Mouse (Mus musculus) embryonic fibroblast, embryonic 13.5 days (primary cell): ENCODE data around the gene 1700030K09Rik. TPM values are rescaled to one million over a fixed set of nuclear protein-coding genes. Genes with fewer than 3 reads are reported as not detected.
A peak's percentile ranks its signal among the peaks of the same experiment; 100 is the strongest.

Source experiments
- H3K27ac ChIP-seq: 2 replicates; pipeline ENCODE4 v1.5.1; 2012; ENCODE audit warnings: low read length, control low read depth, inconsistent platforms; ENCODE audit not compliant: insufficient read depth
- H3K4me1 ChIP-seq: 2 replicates; pipeline ENCODE4 v1.6.1; 2011; ENCODE audit warnings: low read length; ENCODE audit not compliant: control insufficient read depth, insufficient read depth
- H3K4me3 ChIP-seq: 2 replicates; pipeline ENCODE4 v1.5.1; 2011; ENCODE audit warnings: mild to moderate bottlenecking, control low read depth, low read length; ENCODE audit not compliant: insufficient read depth
- CTCF ChIP-seq: IDR thresholded peaks from 2 replicates; pipeline ENCODE4 v1.5.1; 2011; ENCODE audit warnings: mild to moderate bottlenecking, control low read depth, low read length, moderate library complexity, borderline replicate concordance; ENCODE audit not compliant: insufficient read depth
- POLR2A ChIP-seq: IDR thresholded peaks from 2 replicates; pipeline ENCODE4 v1.6.1; 2011; ENCODE audit warnings: low read depth, mild to moderate bottlenecking, control low read depth, low read length, moderate library complexity
- polyA plus RNA-seq: library from polyadenylated mRNA; stranded (reverse); fragments of >200 nt; gene quantifications from 2 replicates; pipeline ENCODE4 v1.2.4, GENCODE M21; 2011; ENCODE audit warnings: low read depth; ENCODE audit not compliant: missing spikeins, insufficient read length

1700030K09Rik gene
- polyA plus RNA-seq, 1 experiment = 6.6 TPM

DNA sequence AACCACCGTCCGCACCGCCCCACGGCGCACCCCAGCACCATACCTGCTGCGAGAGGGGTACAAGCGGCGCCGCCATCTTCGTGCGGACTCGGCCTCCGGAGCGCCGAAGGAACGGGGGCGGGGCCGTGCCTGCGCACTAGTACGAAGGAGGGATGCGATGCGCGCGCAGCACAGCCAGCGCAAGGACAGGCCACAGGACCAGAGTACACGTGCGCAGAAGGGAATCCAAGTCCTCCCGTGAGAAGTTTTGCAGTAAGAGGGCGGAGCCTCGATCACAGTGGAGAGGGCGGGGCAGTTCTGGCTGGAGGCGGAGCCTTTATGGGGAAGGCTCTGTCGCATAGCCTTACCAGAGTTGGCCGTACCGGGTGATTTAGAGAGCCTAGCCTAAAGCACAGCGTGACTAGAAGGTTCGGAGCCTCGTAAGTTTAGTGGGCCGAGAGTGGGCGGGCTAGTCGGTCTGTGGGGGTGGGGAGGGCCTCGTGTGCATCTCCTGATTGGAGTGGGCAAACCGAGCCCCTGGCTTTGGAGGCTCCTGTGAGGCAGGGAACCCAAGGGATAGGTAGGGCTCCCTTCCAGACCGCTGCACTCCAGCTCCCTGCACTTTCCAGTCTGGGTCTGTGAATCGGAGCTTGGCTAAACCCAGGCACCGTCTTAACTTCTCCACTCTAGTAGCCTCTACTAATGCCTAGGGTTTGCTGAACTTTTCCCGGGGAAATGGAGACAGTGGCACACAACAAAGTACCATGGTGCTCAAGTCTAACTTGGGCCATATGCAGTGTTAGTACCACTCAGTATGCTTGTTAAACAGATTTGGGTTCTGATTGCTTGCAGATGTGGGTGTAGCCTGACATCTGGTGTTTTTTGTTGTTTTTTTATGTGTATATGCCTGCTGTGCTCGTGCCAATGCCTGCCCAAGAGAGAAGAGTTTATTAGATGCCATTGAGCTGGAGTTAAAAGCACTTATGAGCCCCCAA is 22.0 kb upstream of the 1700030K09Rik start, which contains the start of gene Eps15l1:
TSS of gene Eps15l1 (minus strand) at position 99 of the 974 bp plus-strand sequence.
- peaks cover 4% of the 10 kb centered on the region for H3K4me1 ChIP-seq
- TF ChIP-seq CTCF = no peak
- peak; percentile 86 for TF ChIP-seq POLR2A
- H3K4me3 ChIP-seq = peak within 1 kb of the TSS; percentile 94
- H3K27ac ChIP-seq = peak within 1 kb of the TSS; percentile 57

DNA sequence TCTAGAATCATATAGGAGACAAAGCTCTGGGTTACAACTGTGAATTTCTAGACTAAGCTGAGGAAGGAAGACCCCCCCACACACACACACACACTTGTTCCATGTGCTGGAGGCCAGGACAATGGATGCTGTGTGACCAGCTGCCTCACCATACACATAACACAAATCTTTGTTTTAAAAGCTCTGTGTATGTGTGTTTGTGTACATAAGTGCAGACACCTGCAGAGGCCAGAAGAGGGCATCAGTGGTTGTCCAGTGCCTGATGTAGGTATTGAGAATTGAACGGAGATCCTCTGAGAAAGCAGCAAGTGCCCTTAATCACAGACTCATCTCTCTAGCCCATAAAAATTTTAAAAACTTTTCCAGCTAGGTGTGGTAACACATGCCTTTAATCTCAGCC is 20.8 kb upstream of the 1700030K09Rik start:
- H3K4me1 ChIP-seq = peaks cover 4% of the 10 kb centered on the region; the same call in 1 of the 2 replicates
- no peak overlapping the region for H3K27ac ChIP-seq
- H3K4me3 ChIP-seq = no peak overlapping the region
- TF ChIP-seq CTCF (no peak), POLR2A (no peak)

DNA sequence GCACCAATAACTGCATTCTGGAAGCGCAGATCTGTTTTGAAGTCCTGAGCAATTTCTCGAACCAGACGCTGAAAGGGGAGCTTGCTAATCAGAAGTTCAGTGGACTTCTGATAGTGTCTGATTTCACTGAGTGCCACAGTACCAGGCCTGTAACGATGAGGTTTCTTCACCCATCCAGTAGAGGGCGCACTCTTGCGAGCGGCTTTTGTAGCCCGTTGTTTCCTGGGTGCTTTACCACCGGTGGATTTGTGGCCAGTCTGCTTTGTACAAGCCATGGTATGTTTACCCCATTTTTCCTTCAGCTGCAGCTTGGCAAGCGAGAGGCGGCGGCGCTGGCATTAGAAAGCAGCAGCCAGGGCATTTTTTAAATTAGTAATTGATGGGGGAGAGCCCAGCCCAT is 14.0 kb upstream of the 1700030K09Rik start:
- Histone ChIP-seq H3K4me3 (no peak overlapping the region), H3K4me1 (no peaks in the 10 kb centered on the region), H3K27ac (no peak overlapping the region)
- no peak for TF ChIP-seq POLR2A
- TF ChIP-seq CTCF = no peak; the same call in 1 of the 2 replicates

DNA sequence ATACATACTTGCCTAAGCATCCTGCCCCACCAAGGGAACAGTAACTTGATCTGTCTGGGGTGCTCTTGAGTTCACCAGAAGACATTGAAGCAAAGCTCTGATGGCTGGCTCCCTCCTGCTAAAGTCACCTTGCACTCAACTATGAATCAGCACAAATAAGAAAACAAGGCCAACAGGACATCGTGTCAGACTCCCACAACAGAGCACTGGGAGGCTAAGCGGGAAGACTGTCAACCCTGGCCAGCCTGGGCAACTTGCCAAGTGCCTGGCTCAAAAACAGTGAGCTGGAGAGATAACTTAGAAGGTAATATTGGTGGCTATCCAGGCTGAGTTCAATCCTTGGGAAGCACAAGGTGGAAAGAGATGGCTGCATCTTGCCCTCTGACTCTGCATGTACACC is 8.7 kb upstream of the 1700030K09Rik start:
- no peak overlapping the region for H3K27ac ChIP-seq
- TF ChIP-seq CTCF (no peak), POLR2A (no peak)
- H3K4me3 ChIP-seq = no peak overlapping the region
- no peaks in the 10 kb centered on the region for H3K4me1 ChIP-seq

DNA sequence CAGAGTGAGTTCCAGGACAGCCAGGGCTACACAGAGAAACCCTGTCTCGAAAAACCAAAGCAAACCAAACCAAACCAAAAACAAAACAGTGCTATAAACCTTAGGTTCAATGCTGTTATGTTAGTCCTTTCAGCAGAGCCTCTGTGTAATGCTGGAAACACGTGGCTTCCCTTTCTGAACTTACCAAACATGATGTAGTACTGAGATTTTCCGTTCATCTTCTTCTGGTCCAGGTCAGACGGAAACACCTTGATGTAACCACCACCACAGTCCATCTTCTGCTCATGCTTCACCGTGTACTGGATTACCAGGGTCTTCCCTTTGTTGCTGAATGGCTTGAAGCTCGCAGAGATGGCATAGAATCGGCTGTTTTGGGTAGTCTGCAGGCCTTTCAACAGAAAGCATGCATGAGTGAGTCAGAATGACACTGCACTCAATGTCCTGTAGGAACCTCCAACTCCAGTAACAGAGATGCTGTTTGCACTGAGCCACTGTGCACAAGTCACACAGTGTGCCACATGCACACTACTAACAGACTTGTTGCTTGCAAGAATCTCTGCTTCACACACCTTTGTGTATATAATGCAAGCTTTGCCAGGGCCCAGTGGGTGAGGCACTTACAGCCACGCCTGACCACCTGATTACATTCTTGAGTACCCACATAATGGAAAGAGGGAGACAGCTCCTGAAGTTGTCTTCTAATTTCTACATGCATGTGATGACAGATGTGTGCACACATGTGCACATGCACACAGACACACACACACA is 5.2 kb upstream of the 1700030K09Rik start:
- no peak overlapping the region for H3K4me3 ChIP-seq
- H3K27ac ChIP-seq = no peak overlapping the region
- no peaks in the 10 kb centered on the region for H3K4me1 ChIP-seq
- TF ChIP-seq POLR2A (no peak), CTCF (no peak)

DNA sequence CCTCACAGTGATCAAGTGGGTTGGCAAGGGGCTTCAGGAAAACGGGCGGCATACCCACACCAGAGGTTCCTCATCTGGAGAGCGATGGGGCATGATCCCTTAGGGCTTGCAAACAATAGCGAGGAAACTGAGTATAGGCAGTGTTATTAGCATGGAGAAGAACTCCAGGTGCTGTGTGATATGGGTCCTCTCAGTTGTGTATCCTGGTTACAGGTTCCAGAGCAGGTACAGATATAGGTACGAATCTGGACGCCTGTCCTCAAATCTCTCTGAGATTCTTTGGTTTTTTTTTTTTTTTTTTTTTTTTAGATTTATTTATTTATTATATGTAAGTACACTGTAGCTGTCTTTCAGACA is 292 bp downstream of the 1700030K09Rik start:
- no peak for TF ChIP-seq CTCF
- no peak for TF ChIP-seq POLR2A
- Histone ChIP-seq H3K4me3 (peak overlapping the region; percentile 56), H3K4me1 (no peaks in the 10 kb centered on the region), H3K27ac (no peak overlapping the region)

DNA sequence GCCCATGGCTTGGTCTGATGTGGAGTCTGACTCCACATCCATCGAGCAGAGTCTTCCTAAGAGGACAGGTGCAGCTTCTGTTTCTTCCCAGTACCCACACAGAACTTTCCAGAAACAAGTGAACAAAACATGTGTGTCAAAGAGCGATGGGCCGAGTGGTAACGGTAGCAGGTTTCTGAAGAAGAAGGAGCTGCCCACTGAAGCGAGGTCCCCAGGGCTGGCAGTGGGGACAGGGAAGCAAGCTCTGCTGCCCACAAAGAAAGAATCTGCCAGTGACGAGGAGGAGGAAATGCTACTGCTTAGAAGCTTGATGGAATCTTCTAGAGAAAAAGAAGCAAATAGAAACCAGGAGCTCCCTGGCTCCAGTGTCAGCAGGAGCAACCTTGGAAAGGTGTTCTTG is 1.4 kb downstream of the 1700030K09Rik start:
- H3K4me3 ChIP-seq = no peak overlapping the region
- H3K27ac ChIP-seq = no peak overlapping the region
- TF ChIP-seq POLR2A = no peak
- no peak for TF ChIP-seq CTCF
- no peaks in the 10 kb centered on the region for H3K4me1 ChIP-seq

DNA sequence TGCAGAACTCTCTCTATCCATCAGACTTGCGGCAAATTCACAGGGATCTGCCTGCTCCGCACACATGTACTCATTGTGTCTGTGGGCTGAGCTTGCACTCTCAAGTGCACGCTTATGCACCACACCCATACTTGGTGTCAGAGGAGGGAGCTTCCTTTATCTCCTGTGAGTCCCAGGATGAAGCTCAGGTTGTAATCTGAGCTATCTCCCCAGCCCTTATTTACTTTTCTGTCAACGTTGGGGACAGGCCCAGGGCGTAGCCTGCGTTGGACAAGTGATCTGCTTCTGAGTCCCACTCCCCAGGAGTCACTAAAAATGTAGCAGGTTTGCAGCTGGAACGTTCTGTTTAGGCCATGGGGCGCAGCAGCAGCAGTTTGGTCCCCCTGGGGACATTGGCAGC is 7.8 kb downstream of the 1700030K09Rik start:
- H3K27ac ChIP-seq = no peak overlapping the region
- no peak for TF ChIP-seq CTCF
- TF ChIP-seq POLR2A = no peak
- H3K4me3 ChIP-seq = no peak overlapping the region
- no peaks in the 10 kb centered on the region for H3K4me1 ChIP-seq

DNA sequence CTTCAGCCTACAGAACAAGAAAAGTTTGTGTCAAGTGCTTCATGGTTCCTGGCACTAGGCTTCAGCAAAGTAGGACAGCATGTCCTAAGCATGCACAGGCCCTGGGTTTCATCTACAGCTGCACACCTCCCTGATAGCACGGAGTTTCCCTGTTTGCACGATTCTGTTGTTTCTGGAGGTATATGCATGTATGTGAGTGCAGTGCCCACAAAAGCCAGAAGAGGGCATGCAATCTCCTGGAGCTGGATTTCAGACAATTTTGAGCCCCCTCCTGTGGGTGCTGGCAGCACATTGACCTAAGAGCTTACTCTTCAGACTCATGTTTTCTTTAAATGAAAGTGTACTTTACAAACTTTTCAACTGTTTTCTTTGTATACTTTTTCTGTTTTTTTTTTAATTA is 10.2 kb downstream of the 1700030K09Rik start:
- Histone ChIP-seq H3K4me1 (no peaks in the 10 kb centered on the region), H3K27ac (no peak overlapping the region), H3K4me3 (no peak overlapping the region)
- no peak for TF ChIP-seq CTCF
- TF ChIP-seq POLR2A = no peak

DNA sequence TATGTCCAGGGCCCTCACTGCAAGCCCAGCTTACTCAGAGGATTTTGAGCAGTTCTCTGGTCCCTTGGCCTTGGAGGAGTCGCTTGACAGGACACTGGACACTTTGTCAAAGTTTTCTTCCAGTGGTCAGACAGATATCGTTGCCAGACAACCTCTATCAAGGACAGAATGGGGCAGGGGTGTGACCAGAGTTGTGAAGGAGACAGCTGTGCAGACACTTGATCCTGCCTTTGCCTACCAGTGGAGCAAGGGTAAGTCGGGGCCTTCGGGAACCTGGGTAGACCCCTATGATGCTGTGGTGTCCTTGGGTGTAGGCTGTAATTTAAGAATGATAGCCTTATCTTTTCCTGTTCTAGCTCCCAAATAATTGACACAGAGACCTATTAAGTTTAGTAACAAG is 11.6 kb downstream of the 1700030K09Rik start:
- H3K4me3 ChIP-seq = no peak overlapping the region
- TF ChIP-seq POLR2A (no peak), CTCF (no peak)
- no peak overlapping the region for H3K27ac ChIP-seq
- H3K4me1 ChIP-seq = no peaks in the 10 kb centered on the region
